Comparison of ENCODE assay signal across 8 mouse cellular contexts in genomic region chr2:37704141-37704760, GRCm38 (mm10). TPM values are rescaled to one million over a fixed set of nuclear protein-coding genes. Genes with fewer than 3 reads are reported as not detected.
DNase-seq lines count a peak whose midpoint lies in the region; ATAC-seq and TF ChIP-seq lines count a peak whose summit lies in the region.

No protein-coding gene starts in this region.

- H3K9ac ChIP-seq in lung, embryonic 14.5 days = peak overlapping the region; percentile 88
- peak overlapping the region; percentile 96 for H3K9ac ChIP-seq in liver, embryonic 12.5 days

- no peak for ATAC-seq in lung, embryonic 14.5 days (ENCODE audit: insufficient read depth)
- ATAC-seq in liver, embryonic 12.5 days = no peak

- no peak overlapping the region for H3K27ac ChIP-seq in lung, embryonic 14.5 days (ENCODE audit: low read depth)
- H3K27ac ChIP-seq in hindbrain, embryonic 10.5 days = peak overlapping the region; percentile 94
- no peak overlapping the region for H3K27ac ChIP-seq in liver, embryonic 12.5 days

- no peaks in the 10 kb centered on the region for H3K36me3 ChIP-seq in lung, embryonic 14.5 days (ENCODE audit: insufficient read depth)
- no peaks in the 10 kb centered on the region for H3K36me3 ChIP-seq in hindbrain, embryonic 10.5 days
- no peaks in the 10 kb centered on the region for H3K36me3 ChIP-seq in liver, embryonic 12.5 days

- DNase-seq in lung, embryonic 14.5 days = no peak
- no peak for DNase-seq in lung, postnatal 25 days (ENCODE audit: low spot score)
- DNase-seq in cerebellum, postnatal 10 days = peak; percentile 40 to 48
- DNase-seq in hindbrain, embryonic 10.5 days (ENCODE audit: low spot score) = no peak
- DNase-seq in right cerebral cortex, postnatal 36 days (ENCODE audit: low spot score in 2 of 2) = no peak
- DNase-seq in adipocyte (ENCODE audit: low spot score) = no peak
- DNase-seq in adrenal gland, postnatal 10 days = no peak

- no peaks in the 10 kb centered on the region for H3K9me3 ChIP-seq in lung, embryonic 14.5 days (ENCODE audit: low read depth, low read length)
- H3K9me3 ChIP-seq in hindbrain, embryonic 10.5 days = no peaks in the 10 kb centered on the region
- no peaks in the 10 kb centered on the region for H3K9me3 ChIP-seq in liver, embryonic 12.5 days (replicated peaks)

- H3K4me3 ChIP-seq in lung, embryonic 14.5 days (ENCODE audit: low read depth, low read length) = peak overlapping the region; percentile 90
- peak overlapping the region; percentile 90 for H3K4me3 ChIP-seq in hindbrain, embryonic 10.5 days
- peak overlapping the region; percentile 91 for H3K4me3 ChIP-seq in liver, embryonic 12.5 days

- no peaks in the 10 kb centered on the region for H3K27me3 ChIP-seq in lung, embryonic 14.5 days (ENCODE audit: insufficient read depth, low read length)
- peaks cover 16% of the 10 kb centered on the region for H3K27me3 ChIP-seq in hindbrain, embryonic 10.5 days (ENCODE audit: insufficient read depth, poor library complexity, severe bottlenecking)
- peaks cover 19% of the 10 kb centered on the region for H3K27me3 ChIP-seq in liver, embryonic 12.5 days (replicated peaks)

- TF ChIP-seq CTCF in lung, embryonic 14.5 days (IDR thresholded peaks at IDR 0.05; ENCODE audit: low read depth) = no peak

- peaks cover 5% of the 10 kb centered on the region; the same call in 1 of the 2 replicates for H3K4me1 ChIP-seq in lung, embryonic 14.5 days (ENCODE audit: insufficient read depth)
- H3K4me1 ChIP-seq in hindbrain, embryonic 10.5 days (replicated peaks) = peaks cover 27% of the 10 kb centered on the region
- peaks cover 32% of the 10 kb centered on the region for H3K4me1 ChIP-seq in liver, embryonic 12.5 days

- 14% methylated on average over 4 of the region's 4 CpGs for WGBS in lung, embryonic 14.5 days
- 17% methylated on average over 4 of the region's 4 CpGs for WGBS in hindbrain, embryonic 10.5 days
- 24% methylated on average over 4 of the region's 4 CpGs for WGBS in liver, embryonic 12.5 days (ENCODE audit: insufficient replicate concordance)

- H3K4me2 ChIP-seq in lung, embryonic 14.5 days = peak overlapping the region; percentile 89
- H3K4me2 ChIP-seq in liver, embryonic 12.5 days = peak overlapping the region; percentile 97

RNA-seq across cellular contexts. Expression of gene Strbp, which starts 0.6 kb away (rescaled TPM):
- polyA plus RNA-seq in lung, embryonic 14.5 days (2014; fragmentation: Nextera tagmentation; extraction: Ambion mirVana) = 35.5 and 39.9 TPM in 2 replicates
- 54.9 and 59.3 TPM in 2 replicates for polyA plus RNA-seq in hindbrain, embryonic 10.5 days (2016; fragmentation: Nextera tagmentation; extraction: Ambion mirVana)
- 24.1 and 24.3 TPM in 2 replicates for polyA plus RNA-seq in liver, embryonic 12.5 days (2016; fragmentation: Nextera tagmentation; extraction: Ambion mirVana)
- 10 to 100 TPM; 33.9 to 38.9 TPM for total RNA-seq in adrenal gland, postnatal 10 days (2021)

Comparison
In these comparisons a context has a peak if more than half of its experiments do, and no peak if none do; other contexts are left out.
1. DNase-seq: peak in cerebellum, postnatal 10 days (2 of 2); none in lung, embryonic 14.5 days (single experiment), lung, postnatal 25 days (single experiment), hindbrain, embryonic 10.5 days (single experiment), right cerebral cortex, postnatal 36 days (0 of 2), adipocyte (single experiment) and adrenal gland, postnatal 10 days (single experiment).
2. Peak in every context shown above with its lines, with median percentiles within 50 percentile points of each other: H3K4me3 ChIP-seq.